Mouse (Mus musculus) CH12.LX (cell line): ENCODE data around the gene Gm11146.

Experiments
- CTCF ChIP-seq, 2 experiments: IDR thresholded peaks in 1 of 2; conservative IDR thresholded peaks in 1 of 2; 2 replicates each; pipeline ENCODE4 v1.5.1; 2011 to 2012; ENCODE audit warnings: low read depth in 2 of 2, low read length in 2 of 2, improper control_type of control experiment in 1 of 2, inconsistent platforms in 1 of 2, mild to moderate bottlenecking in 1 of 2, moderate library complexity in 1 of 2
- E2F4 ChIP-seq: IDR thresholded peaks from 2 replicates; pipeline ENCODE4 v1.6.1; 2011; ENCODE audit warnings: low read depth, low read length, improper control_type of control experiment; ENCODE audit not compliant: insufficient replicate concordance
- EP300 ChIP-seq: IDR thresholded peaks from 2 replicates; pipeline ENCODE4 v1.6.1; 2011; ENCODE audit warnings: low read length, improper control_type of control experiment
- HCFC1 ChIP-seq: IDR thresholded peaks from 2 replicates; pipeline ENCODE4 v1.6.1; 2012; ENCODE audit warnings: low read depth, mild to moderate bottlenecking, inconsistent platforms, low read length, improper control_type of control experiment
- IRF4 ChIP-seq: IDR thresholded peaks from 2 replicates; pipeline ENCODE4 v1.6.1; 2014; ENCODE audit warnings: low read depth, mild to moderate bottlenecking, inconsistent platforms, low read length, improper control_type of control experiment
- MAFK ChIP-seq: IDR thresholded peaks from 2 replicates; pipeline ENCODE4 v1.6.1; 2011; ENCODE audit warnings: low read length, improper control_type of control experiment; ENCODE audit not compliant: insufficient replicate concordance
- MAX ChIP-seq: IDR thresholded peaks from 2 replicates; pipeline ENCODE4 v1.6.1; 2011; ENCODE audit warnings: low read length, improper control_type of control experiment
- MAZ ChIP-seq: IDR thresholded peaks from 2 replicates; pipeline ENCODE4 v1.6.1; 2012; ENCODE audit warnings: low read depth, mild to moderate bottlenecking, inconsistent platforms, low read length, improper control_type of control experiment, moderate library complexity
- POLR2A ChIP-seq: IDR thresholded peaks from 2 replicates; pipeline ENCODE4 v1.6.1; 2011; ENCODE audit warnings: low read depth, mild to moderate bottlenecking, improper control_type of control experiment, low read length
- TBP ChIP-seq: conservative IDR thresholded peaks from 2 replicates; pipeline ENCODE4 v1.6.1; 2011; ENCODE audit warnings: low read depth, low read length, improper control_type of control experiment
- TCF12 ChIP-seq: IDR thresholded peaks from 2 replicates; pipeline ENCODE4 v1.6.1; 2014; ENCODE audit warnings: low read depth, mild to moderate bottlenecking, inconsistent platforms, low read length, improper control_type of control experiment
- ZC3H11A ChIP-seq: IDR thresholded peaks from 2 replicates; pipeline ENCODE4 v1.6.1; 2012; ENCODE audit warnings: low read depth, mild to moderate bottlenecking, inconsistent platforms, low read length, improper control_type of control experiment
- ZKSCAN1 ChIP-seq: IDR thresholded peaks from 2 replicates; pipeline ENCODE4 v1.6.1; 2012; ENCODE audit warnings: low read depth, inconsistent platforms, low read length, improper control_type of control experiment, borderline replicate concordance
- ZMIZ1 ChIP-seq: IDR thresholded peaks from 2 replicates; pipeline ENCODE4 v1.6.1; 2012; ENCODE audit warnings: low read depth, mild to moderate bottlenecking, inconsistent platforms, low read length, improper control_type of control experiment

- TF ChIP-seq MAX: no peak
- no peak for TF ChIP-seq CTCF (conservative IDR thresholded peaks at IDR 0.05 in 1 of 2, IDR thresholded peaks at IDR 0.05 in 1 of 2; ENCODE audit: low read depth in 2 of 2, low read length in 2 of 2)
- TF ChIP-seq ZMIZ1: no peak
- TF ChIP-seq E2F4: no peak
- TF ChIP-seq MAFK: no peak
- no peak for TF ChIP-seq TCF12
- TF ChIP-seq POLR2A: no peak
- TF ChIP-seq TBP: no peak
- no peak for TF ChIP-seq HCFC1
- TF ChIP-seq EP300: no peak
- TF ChIP-seq MAZ: no peak
- TF ChIP-seq IRF4: no peak
- TF ChIP-seq ZC3H11A: no peak
- TF ChIP-seq ZKSCAN1: no peak
Measured at GRCm38 (mm10) chr16:77649006-77649405, 47.1 kb upstream of the Gm11146 start.
